Mouse (Mus musculus): Measurements from ENCODE around the gene Itgad. TPM values are rescaled to one million over a fixed set of nuclear protein-coding genes. Genes with fewer than 3 reads are reported as not detected.

The Itgad gene
- polyA plus RNA-seq (2015; fragmentation: Nextera tagmentation; extraction: Ambion mirVana) = 0.04 TPM in 1 of 2 replicates, not detected in the other

DNA sequence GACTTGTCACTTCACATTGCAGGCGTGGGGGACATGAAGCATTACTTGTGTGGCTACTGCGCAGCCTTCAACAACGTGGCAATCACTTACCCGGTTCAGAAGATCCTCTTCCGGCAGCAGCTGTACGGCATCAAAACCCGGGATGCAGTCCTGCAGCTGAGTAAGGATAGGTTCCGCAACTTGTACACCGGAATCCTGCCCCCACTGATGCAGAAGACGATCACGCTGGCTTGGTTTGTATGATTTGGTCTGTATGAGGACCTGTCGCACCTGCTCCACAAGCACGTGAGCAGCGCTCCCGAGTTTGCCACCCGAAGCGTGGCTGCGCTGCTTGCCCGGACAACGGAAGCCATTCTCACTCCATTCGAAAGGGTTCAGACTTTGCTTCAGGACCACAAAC, at the start of gene Itgad:
TSS of gene Itgad (plus strand) at position 301 of the 400 bp plus-strand sequence.
- Histone ChIP-seq H3K27ac (ENCODE audit: low read length) (no peak within 1 kb of the TSS), H3K9ac (ENCODE audit: low read length) (no peak within 1 kb of the TSS), H3K4me2 (ENCODE audit: low read depth, low read length) (0 out of 2 replicates have a peak within 1 kb of the TSS, but pooled peaks have one; percentile 29), H3K27me3 (ENCODE audit: control insufficient read depth, insufficient read depth, low read depth, low read length) (no peaks in the 10 kb centered on the region), H3K36me3 (ENCODE audit: control insufficient read depth, insufficient read depth, low read length) (no peaks in the 10 kb centered on the region), H3K4me3 (ENCODE audit: low read length) (no peak within 1 kb of the TSS), H3K9me3 (ENCODE audit: control insufficient read depth, low read length) (no peaks in the 10 kb centered on the region), H3K4me1 (replicated peaks; ENCODE audit: control insufficient read depth, insufficient read depth, low read length) (no peaks in the 10 kb centered on the region)
- ATAC-seq (ENCODE audit: low read depth) = no peak
- WGBS = 83% methylated on average over 21 of the region's 21 CpGs

DNA sequence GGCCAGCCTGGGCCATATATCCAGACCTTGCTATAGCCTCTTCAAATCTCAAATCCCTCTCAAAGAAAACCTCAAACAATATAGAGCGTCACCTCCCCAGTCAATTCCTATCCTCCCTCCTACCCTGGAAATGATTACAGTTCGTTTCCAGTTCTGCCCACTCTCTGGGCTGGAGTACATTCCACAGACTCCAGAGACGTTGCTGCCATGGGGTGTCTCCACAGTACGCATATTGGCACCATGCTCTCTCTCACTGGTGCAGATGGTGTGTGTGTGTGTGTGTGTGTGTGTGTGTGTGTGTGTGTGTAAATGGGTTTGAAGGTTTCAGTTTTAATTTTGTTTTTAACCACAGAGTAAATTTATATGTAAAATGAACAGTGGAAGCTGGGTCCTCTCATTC, 48.9 kb upstream of the Itgad start:
- Histone ChIP-seq H3K27ac (ENCODE audit: low read length) (no peak overlapping the region), H3K36me3 (ENCODE audit: control insufficient read depth, insufficient read depth, low read length) (no peaks in the 10 kb centered on the region), H3K9ac (ENCODE audit: low read length) (no peak overlapping the region), H3K9me3 (ENCODE audit: control insufficient read depth, low read length) (no peaks in the 10 kb centered on the region), H3K27me3 (ENCODE audit: control insufficient read depth, insufficient read depth, low read depth, low read length) (no peaks in the 10 kb centered on the region; the same call in 1 of the 2 replicates), H3K4me3 (ENCODE audit: low read length) (no peak overlapping the region), H3K4me1 (replicated peaks; ENCODE audit: control insufficient read depth, insufficient read depth, low read length) (no peaks in the 10 kb centered on the region), H3K4me2 (ENCODE audit: low read depth, low read length) (no peak overlapping the region)
- no peak; the same call in 1 of the 2 replicates for ATAC-seq (ENCODE audit: low read depth)
- 42% methylated on average over 4 of the region's 4 CpGs for WGBS

DNA sequence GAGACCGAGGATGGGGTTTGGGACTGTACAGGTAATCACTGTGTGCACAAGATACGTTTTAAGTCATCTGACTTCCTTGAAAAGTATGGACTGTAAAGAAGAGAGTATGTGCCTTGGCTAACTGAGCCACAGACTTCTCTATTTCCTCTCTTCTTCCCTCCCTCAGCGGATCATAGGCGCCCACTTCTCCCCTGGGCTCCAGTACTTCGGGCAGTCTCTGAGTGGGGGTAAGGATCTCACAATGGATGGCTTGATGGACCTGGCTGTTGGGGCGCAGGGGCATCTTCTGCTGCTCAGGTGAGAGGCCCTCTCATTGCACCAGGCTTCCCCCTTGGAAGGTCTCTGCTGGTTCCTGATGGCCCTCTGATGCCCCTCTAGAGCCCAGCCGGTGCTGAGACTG, 46.7 kb upstream of the Itgad start:
- WGBS = 88% methylated on average over 7 of the region's 7 CpGs
- H3K9me3 ChIP-seq (ENCODE audit: control insufficient read depth, low read length) = no peaks in the 10 kb centered on the region
- ATAC-seq (ENCODE audit: low read depth) = no peak

DNA sequence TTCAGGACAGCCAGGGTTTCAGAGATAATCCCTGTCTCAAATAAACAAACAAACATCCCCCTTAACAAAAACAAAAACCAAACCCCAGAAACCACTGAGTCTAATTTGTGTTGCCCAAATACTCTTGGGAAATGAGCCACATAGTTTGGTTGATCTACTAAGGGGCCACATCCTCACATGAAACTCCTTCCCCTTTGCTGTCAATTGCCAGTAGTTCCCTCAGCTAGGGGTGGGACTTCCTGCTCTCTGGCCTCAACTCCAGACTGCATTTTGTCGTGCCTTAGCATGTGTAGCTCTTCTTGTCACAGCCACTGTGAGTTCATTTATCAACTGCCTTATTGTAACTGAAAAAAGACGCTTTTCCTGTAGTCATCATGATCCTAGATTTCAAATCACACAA, 43.9 kb upstream of the Itgad start:
- no peaks in the 10 kb centered on the region for H3K4me1 ChIP-seq (replicated peaks; ENCODE audit: control insufficient read depth, insufficient read depth, low read length)
- no peak overlapping the region for H3K27ac ChIP-seq (ENCODE audit: low read length)
- H3K4me3 ChIP-seq (ENCODE audit: low read length) = no peak overlapping the region

More for the DNA sequence above, 46.7 kb upstream of the Itgad start:
- no peak overlapping the region for H3K4me3 ChIP-seq (ENCODE audit: low read length)
- no peak overlapping the region for H3K27ac ChIP-seq (ENCODE audit: low read length)
- no peaks in the 10 kb centered on the region for H3K36me3 ChIP-seq (ENCODE audit: control insufficient read depth, insufficient read depth, low read length)
- no peak overlapping the region for H3K9ac ChIP-seq (ENCODE audit: low read length)
- no peak overlapping the region for H3K4me2 ChIP-seq (ENCODE audit: low read depth, low read length)
- H3K27me3 ChIP-seq (ENCODE audit: control insufficient read depth, insufficient read depth, low read depth, low read length) = no peaks in the 10 kb centered on the region; the same call in 1 of the 2 replicates
- H3K4me1 ChIP-seq (replicated peaks; ENCODE audit: control insufficient read depth, insufficient read depth, low read length) = no peaks in the 10 kb centered on the region

DNA sequence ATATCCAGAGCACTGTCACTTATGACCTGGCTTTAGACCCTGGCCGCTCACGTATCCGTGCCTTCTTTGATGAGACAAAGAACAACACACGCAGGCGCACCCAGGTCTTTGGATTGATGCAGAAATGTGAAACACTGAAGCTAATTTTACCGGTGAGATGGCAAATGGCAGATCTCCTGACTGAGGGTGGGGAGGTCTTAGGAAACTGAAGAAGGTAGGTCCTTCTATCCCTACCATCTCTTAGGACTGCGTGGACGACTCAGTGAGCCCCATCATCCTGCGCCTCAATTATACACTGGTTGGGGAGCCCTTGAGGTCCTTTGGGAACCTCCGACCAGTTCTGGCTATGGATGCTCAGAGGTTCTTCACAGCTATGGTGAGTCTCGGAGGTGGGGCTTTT, 42.0 kb upstream of the Itgad start:
- Histone ChIP-seq H3K9ac (ENCODE audit: low read length) (no peak overlapping the region), H3K36me3 (ENCODE audit: control insufficient read depth, insufficient read depth, low read length) (no peaks in the 10 kb centered on the region), H3K4me1 (replicated peaks; ENCODE audit: control insufficient read depth, insufficient read depth, low read length) (no peaks in the 10 kb centered on the region), H3K27me3 (ENCODE audit: control insufficient read depth, insufficient read depth, low read depth, low read length) (no peaks in the 10 kb centered on the region), H3K9me3 (ENCODE audit: control insufficient read depth, low read length) (no peaks in the 10 kb centered on the region), H3K27ac (ENCODE audit: low read length) (no peak overlapping the region), H3K4me2 (ENCODE audit: low read depth, low read length) (no peak overlapping the region), H3K4me3 (ENCODE audit: low read length) (no peak overlapping the region)
- ATAC-seq (ENCODE audit: low read depth) = no peak
- 87% methylated on average over 11 of the region's 11 CpGs for WGBS

More for the DNA sequence above, 43.9 kb upstream of the Itgad start:
- Histone ChIP-seq H3K9me3 (ENCODE audit: control insufficient read depth, low read length) (no peaks in the 10 kb centered on the region), H3K27me3 (ENCODE audit: control insufficient read depth, insufficient read depth, low read depth, low read length) (no peaks in the 10 kb centered on the region; the same call in 1 of the 2 replicates), H3K9ac (ENCODE audit: low read length) (no peak overlapping the region), H3K4me2 (ENCODE audit: low read depth, low read length) (no peak overlapping the region), H3K36me3 (ENCODE audit: control insufficient read depth, insufficient read depth, low read length) (no peaks in the 10 kb centered on the region)
- WGBS = 47% methylated on average over 2 of the region's 2 CpGs
- no peak for ATAC-seq (ENCODE audit: low read depth)

DNA sequence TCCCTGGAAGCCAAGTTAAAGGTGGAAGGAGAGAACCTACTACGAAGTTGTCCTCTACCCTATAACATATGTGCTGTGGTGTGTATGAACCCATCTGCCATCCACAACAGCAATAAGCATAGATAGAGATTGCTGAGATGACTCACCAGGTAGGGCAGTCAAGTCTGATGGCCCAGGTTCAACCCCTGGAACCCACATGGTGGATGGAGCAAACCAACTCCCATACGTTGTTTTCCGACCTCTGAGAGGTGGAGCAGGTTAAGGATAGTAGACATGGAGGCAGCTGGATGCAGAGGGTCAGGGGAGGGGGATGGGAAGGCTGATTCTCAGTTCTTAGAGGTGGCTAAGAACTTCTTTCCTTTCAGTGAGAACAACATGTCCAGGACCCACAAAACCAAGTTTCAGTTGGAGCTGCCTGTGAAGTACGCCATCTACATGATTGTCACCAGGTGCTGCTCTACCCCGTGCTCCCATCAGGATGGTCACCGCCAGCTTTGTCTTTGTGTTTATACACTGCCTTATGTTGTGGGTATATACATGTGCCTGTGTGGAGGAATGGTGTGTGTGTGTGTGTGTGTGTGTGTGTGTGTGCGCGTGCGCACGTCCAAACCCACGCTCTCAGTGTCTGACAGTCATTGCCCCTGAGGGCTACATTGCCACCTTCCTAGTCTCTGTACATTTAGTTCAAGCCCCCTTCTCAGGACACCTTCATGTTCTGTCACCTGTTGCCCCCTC, 39.6 kb upstream of the Itgad start:
- 90% methylated on average over 11 of the region's 11 CpGs for WGBS
- Histone ChIP-seq H3K4me2 (ENCODE audit: low read depth, low read length) (no peak overlapping the region), H3K27ac (ENCODE audit: low read length) (no peak overlapping the region), H3K4me1 (replicated peaks; ENCODE audit: control insufficient read depth, insufficient read depth, low read length) (no peaks in the 10 kb centered on the region), H3K27me3 (ENCODE audit: control insufficient read depth, insufficient read depth, low read depth, low read length) (no peaks in the 10 kb centered on the region), H3K9me3 (ENCODE audit: control insufficient read depth, low read length) (no peaks in the 10 kb centered on the region), H3K36me3 (ENCODE audit: control insufficient read depth, insufficient read depth, low read length) (no peaks in the 10 kb centered on the region), H3K4me3 (ENCODE audit: low read length) (no peak overlapping the region), H3K9ac (ENCODE audit: low read length) (no peak overlapping the region)
- ATAC-seq (ENCODE audit: low read depth) = no peak

DNA sequence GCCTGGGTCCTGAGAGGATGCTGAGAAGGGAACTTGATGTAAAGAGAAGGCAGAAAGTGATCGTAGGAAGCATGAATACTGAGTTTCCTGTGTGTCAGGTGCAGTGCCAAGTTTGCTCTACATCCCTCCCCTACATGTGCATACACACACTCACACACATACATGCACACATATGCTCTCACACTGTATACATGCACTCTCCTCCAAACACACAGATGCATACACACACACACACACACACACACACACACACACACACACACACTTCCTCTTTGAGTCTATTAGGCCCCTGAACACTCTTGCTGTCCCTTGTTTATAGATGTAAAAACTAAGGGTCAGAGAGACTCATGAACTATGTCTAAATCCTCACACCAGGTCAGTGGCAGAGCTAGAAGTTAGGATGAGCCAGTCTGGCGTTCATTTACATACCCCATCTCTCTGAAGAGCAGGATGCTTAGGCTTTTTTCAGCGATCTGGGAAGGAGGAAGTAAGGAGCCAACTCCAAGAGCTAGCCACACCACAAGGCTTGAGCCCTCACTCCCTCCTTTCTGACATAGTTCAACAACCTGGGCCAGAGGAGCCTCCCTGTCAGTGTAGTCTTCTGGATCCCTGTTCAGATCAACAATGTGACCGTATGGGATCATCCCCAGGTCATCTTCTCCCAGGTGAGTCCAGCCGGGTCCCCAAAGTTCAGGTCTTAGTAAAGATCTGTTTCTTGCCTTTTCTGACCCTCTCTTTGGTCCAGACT, 38.8 kb upstream of the Itgad start:
- no peaks in the 10 kb centered on the region for H3K4me1 ChIP-seq (replicated peaks; ENCODE audit: control insufficient read depth, insufficient read depth, low read length)
- H3K9ac ChIP-seq (ENCODE audit: low read length) = no peak overlapping the region
- H3K27ac ChIP-seq (ENCODE audit: low read length) = no peak overlapping the region
- H3K4me3 ChIP-seq (ENCODE audit: low read length) = no peak overlapping the region
- H3K4me2 ChIP-seq (ENCODE audit: low read depth, low read length) = no peak overlapping the region
- no peaks in the 10 kb centered on the region for H3K27me3 ChIP-seq (ENCODE audit: control insufficient read depth, insufficient read depth, low read depth, low read length)
- 66% methylated on average over 5 of the region's 5 CpGs for WGBS
- ATAC-seq (ENCODE audit: low read depth) = no peak
- H3K9me3 ChIP-seq (ENCODE audit: control insufficient read depth, low read length) = no peaks in the 10 kb centered on the region
- H3K36me3 ChIP-seq (ENCODE audit: control insufficient read depth, insufficient read depth, low read length) = no peaks in the 10 kb centered on the region

DNA sequence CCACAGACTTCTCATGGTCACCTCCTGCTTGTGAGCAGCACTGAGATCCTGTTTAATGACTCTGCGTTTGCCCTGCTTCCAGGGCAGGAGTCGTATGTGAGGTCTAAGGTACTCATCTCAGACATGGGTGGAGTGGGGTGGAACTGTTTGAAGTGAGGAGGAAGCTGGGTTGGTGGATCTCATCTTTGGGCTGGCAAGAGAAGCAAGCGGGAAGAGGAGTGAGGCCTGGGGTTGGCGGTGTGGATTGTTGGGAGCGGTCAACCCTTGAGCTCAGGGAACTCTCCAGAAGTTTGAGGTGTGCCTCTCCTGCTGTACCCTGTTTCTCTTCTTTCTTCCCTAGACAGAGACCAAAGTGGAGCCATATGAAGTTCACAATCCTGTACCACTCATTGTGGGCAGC, 37.8 kb upstream of the Itgad start:
- Histone ChIP-seq H3K27ac (ENCODE audit: low read length) (no peak overlapping the region), H3K36me3 (ENCODE audit: control insufficient read depth, insufficient read depth, low read length) (no peaks in the 10 kb centered on the region), H3K9ac (ENCODE audit: low read length) (no peak overlapping the region), H3K27me3 (ENCODE audit: control insufficient read depth, insufficient read depth, low read depth, low read length) (no peaks in the 10 kb centered on the region), H3K4me1 (replicated peaks; ENCODE audit: control insufficient read depth, insufficient read depth, low read length) (no peaks in the 10 kb centered on the region), H3K9me3 (ENCODE audit: control insufficient read depth, low read length) (no peaks in the 10 kb centered on the region), H3K4me3 (ENCODE audit: low read length) (no peak overlapping the region), H3K4me2 (ENCODE audit: low read depth, low read length) (no peak overlapping the region)
- WGBS = 88% methylated on average over 5 of the region's 5 CpGs
- no peak for ATAC-seq (ENCODE audit: low read depth)

DNA sequence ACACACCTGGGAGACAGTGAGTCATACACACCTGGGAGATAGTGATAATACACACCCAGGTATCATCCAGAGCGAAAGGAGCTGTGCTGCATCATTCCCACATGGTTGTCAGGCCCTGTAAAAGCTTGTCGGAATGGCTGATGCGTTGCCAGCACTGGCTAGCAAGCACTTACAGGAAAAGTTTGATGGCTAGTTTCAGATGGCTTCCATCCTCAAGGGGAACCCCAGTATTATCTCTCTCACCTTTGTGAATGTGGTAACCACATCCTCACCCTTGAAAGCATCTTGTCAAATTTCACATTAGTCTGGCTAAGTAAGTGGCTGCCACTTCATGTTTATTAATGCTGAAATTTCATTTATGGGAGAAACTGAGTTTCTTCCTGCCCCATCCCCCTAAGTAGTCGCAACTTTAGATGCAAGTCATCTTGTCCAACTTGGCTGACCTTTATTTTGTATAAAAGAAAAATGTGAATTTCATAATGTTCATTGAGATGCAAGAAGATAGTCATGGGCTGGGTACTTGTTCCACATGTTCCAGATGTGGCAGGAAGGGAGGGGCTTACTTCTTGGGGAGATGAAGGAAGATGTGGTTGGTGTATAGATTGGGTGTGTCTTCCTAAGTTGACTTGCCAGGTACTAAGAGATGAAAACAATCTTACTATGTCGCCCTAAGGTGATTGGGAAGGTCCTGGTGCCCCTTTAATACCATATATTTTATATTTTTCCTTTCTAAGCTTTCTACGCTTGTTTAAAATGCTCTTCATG, 34.3 kb upstream of the Itgad start:
- no peak overlapping the region for H3K9ac ChIP-seq (ENCODE audit: low read length)
- H3K27ac ChIP-seq (ENCODE audit: low read length) = no peak overlapping the region
- no peaks in the 10 kb centered on the region for H3K9me3 ChIP-seq (ENCODE audit: control insufficient read depth, low read length)
- no peak overlapping the region for H3K4me3 ChIP-seq (ENCODE audit: low read length)
- WGBS = 80% methylated on average over 6 of the region's 6 CpGs
- no peaks in the 10 kb centered on the region for H3K27me3 ChIP-seq (ENCODE audit: control insufficient read depth, insufficient read depth, low read depth, low read length)
- no peaks in the 10 kb centered on the region for H3K4me1 ChIP-seq (replicated peaks; ENCODE audit: control insufficient read depth, insufficient read depth, low read length)
- no peak overlapping the region for H3K4me2 ChIP-seq (ENCODE audit: low read depth, low read length)
- no peak for ATAC-seq (ENCODE audit: low read depth)
- H3K36me3 ChIP-seq (ENCODE audit: control insufficient read depth, insufficient read depth, low read length) = no peaks in the 10 kb centered on the region
